Mouse (Mus musculus): ENCODE data around the gene Thumpd3. TPM values are rescaled to one million over a fixed set of nuclear protein-coding genes. Genes with fewer than 3 reads are reported as not detected.

The Thumpd3 gene
- 10.7 and 13.4 TPM in 2 replicates for polyA plus RNA-seq (2012; rRNA removed)

GRCm38 (mm10) chr6:113046041-113046975 is at the start of gene Thumpd3:
Thumpd3 (plus strand) TSS chr6:113046225.
- WGBS, result under 1% methylated on average over 59 of the region's 59 CpGs
- peak; percentile 96 for DNase-seq
- Histone ChIP-seq H3K4me1 (replicated peaks; ENCODE audit: control insufficient read depth, insufficient read depth, low read length) (peaks cover 4% of the 10 kb centered on the region), H3K27ac (ENCODE audit: control insufficient read depth, insufficient read depth, low read length) (peak within 1 kb of the TSS; percentile 82), H3K4me3 (ENCODE audit: control insufficient read depth, insufficient read depth, low read length) (peak within 1 kb of the TSS; percentile 79), H3K36me3 (ENCODE audit: control insufficient read depth, insufficient read depth, low read length) (peaks cover 8% of the 10 kb centered on the region; the same call in 1 of the 2 replicates), H3K27me3 (ENCODE audit: control insufficient read depth, insufficient read depth, low read length) (no peaks in the 10 kb centered on the region)
- TF ChIP-seq CTCF (IDR thresholded peaks at IDR 0.05; ENCODE audit: borderline replicate concordance, control insufficient read depth, extremely low read depth, insufficient read depth, low read length, poor library complexity), result peak; percentile 65; the same call in 1 of the 2 replicates
- TF ChIP-seq POLR2A (IDR thresholded peaks at IDR 0.05; ENCODE audit: control insufficient read depth, extremely low read depth, insufficient read depth, low read length, poor library complexity), result peak; percentile 67; the same call in 1 of the 2 replicates

GRCm38 (mm10) chr6:112999199-112999598 is 46.8 kb upstream of the Thumpd3 start:
- Histone ChIP-seq H3K4me3 (ENCODE audit: control insufficient read depth, insufficient read depth, low read length) (no peak overlapping the region), H3K4me1 (replicated peaks; ENCODE audit: control insufficient read depth, insufficient read depth, low read length) (no peaks in the 10 kb centered on the region), H3K27ac (ENCODE audit: control insufficient read depth, insufficient read depth, low read length) (no peak overlapping the region), H3K36me3 (ENCODE audit: control insufficient read depth, insufficient read depth, low read length) (no peaks in the 10 kb centered on the region), H3K27me3 (ENCODE audit: control insufficient read depth, insufficient read depth, low read length) (no peaks in the 10 kb centered on the region)
- no peak for TF ChIP-seq CTCF (IDR thresholded peaks at IDR 0.05; ENCODE audit: borderline replicate concordance, control insufficient read depth, extremely low read depth, insufficient read depth, low read length, poor library complexity)
- no peak for DNase-seq
- WGBS, result 58% methylated on average over 2 of the region's 2 CpGs

- DNase-seq, result peak; percentile 77
- Histone ChIP-seq H3K36me3 (ENCODE audit: control insufficient read depth, insufficient read depth, low read length) (no peaks in the 10 kb centered on the region), H3K4me1 (replicated peaks; ENCODE audit: control insufficient read depth, insufficient read depth, low read length) (no peaks in the 10 kb centered on the region), H3K27me3 (ENCODE audit: control insufficient read depth, insufficient read depth, low read length) (no peaks in the 10 kb centered on the region), H3K27ac (ENCODE audit: control insufficient read depth, insufficient read depth, low read length) (no peak overlapping the region), H3K4me3 (ENCODE audit: control insufficient read depth, insufficient read depth, low read length) (no peak overlapping the region)
- peak; percentile 68; the same call in 1 of the 2 replicates for TF ChIP-seq CTCF (IDR thresholded peaks at IDR 0.05; ENCODE audit: borderline replicate concordance, control insufficient read depth, extremely low read depth, insufficient read depth, low read length, poor library complexity)
- no peak for TF ChIP-seq POLR2A (IDR thresholded peaks at IDR 0.05; ENCODE audit: control insufficient read depth, extremely low read depth, insufficient read depth, low read length, poor library complexity)
- 30% methylated on average over 11 of the region's 11 CpGs for WGBS
These were observed 45.2 kb upstream of the Thumpd3 start for GRCm38 (mm10) chr6:113000666-113001287.

GRCm38 (mm10) chr6:113001719-113002118 is 44.3 kb upstream of the Thumpd3 start:
- H3K27me3 ChIP-seq (ENCODE audit: control insufficient read depth, insufficient read depth, low read length), result no peaks in the 10 kb centered on the region
- no peaks in the 10 kb centered on the region for H3K36me3 ChIP-seq (ENCODE audit: control insufficient read depth, insufficient read depth, low read length)
- H3K4me1 ChIP-seq (replicated peaks; ENCODE audit: control insufficient read depth, insufficient read depth, low read length), result no peaks in the 10 kb centered on the region
- DNase-seq, result no peak
- no peak overlapping the region for H3K4me3 ChIP-seq (ENCODE audit: control insufficient read depth, insufficient read depth, low read length)
- WGBS, result 57% methylated on average over 12 of the region's 12 CpGs
- H3K27ac ChIP-seq (ENCODE audit: control insufficient read depth, insufficient read depth, low read length), result no peak overlapping the region
- TF ChIP-seq POLR2A (IDR thresholded peaks at IDR 0.05; ENCODE audit: control insufficient read depth, extremely low read depth, insufficient read depth, low read length, poor library complexity), result no peak
- no peak for TF ChIP-seq CTCF (IDR thresholded peaks at IDR 0.05; ENCODE audit: borderline replicate concordance, control insufficient read depth, extremely low read depth, insufficient read depth, low read length, poor library complexity)

- WGBS, result 93% methylated on average over 10 of the region's 10 CpGs
- no peaks in the 10 kb centered on the region for H3K36me3 ChIP-seq (ENCODE audit: control insufficient read depth, insufficient read depth, low read length)
- no peaks in the 10 kb centered on the region for H3K27me3 ChIP-seq (ENCODE audit: control insufficient read depth, insufficient read depth, low read length)
- no peak for DNase-seq
- H3K4me3 ChIP-seq (ENCODE audit: control insufficient read depth, insufficient read depth, low read length), result no peak overlapping the region
- TF ChIP-seq CTCF (IDR thresholded peaks at IDR 0.05; ENCODE audit: borderline replicate concordance, control insufficient read depth, extremely low read depth, insufficient read depth, low read length, poor library complexity), result no peak
- H3K4me1 ChIP-seq (replicated peaks; ENCODE audit: control insufficient read depth, insufficient read depth, low read length), result no peaks in the 10 kb centered on the region
- H3K27ac ChIP-seq (ENCODE audit: control insufficient read depth, insufficient read depth, low read length), result no peak overlapping the region
These were observed 42.5 kb upstream of the Thumpd3 start for GRCm38 (mm10) chr6:113003313-113004111.

GRCm38 (mm10) chr6:113006833-113007232 is 39.2 kb upstream of the Thumpd3 start:
- WGBS, result 50% methylated on average over 2 of the region's 2 CpGs
- H3K4me1 ChIP-seq (replicated peaks; ENCODE audit: control insufficient read depth, insufficient read depth, low read length), result no peaks in the 10 kb centered on the region
- no peak for DNase-seq

More at GRCm38 (mm10) chr6:113006833-113007232, 39.2 kb upstream of the Thumpd3 start:
- TF ChIP-seq CTCF (IDR thresholded peaks at IDR 0.05; ENCODE audit: borderline replicate concordance, control insufficient read depth, extremely low read depth, insufficient read depth, low read length, poor library complexity) (no peak), POLR2A (IDR thresholded peaks at IDR 0.05; ENCODE audit: control insufficient read depth, extremely low read depth, insufficient read depth, low read length, poor library complexity) (no peak)
- Histone ChIP-seq H3K27me3 (ENCODE audit: control insufficient read depth, insufficient read depth, low read length) (no peaks in the 10 kb centered on the region), H3K4me3 (ENCODE audit: control insufficient read depth, insufficient read depth, low read length) (no peak overlapping the region), H3K36me3 (ENCODE audit: control insufficient read depth, insufficient read depth, low read length) (no peaks in the 10 kb centered on the region), H3K27ac (ENCODE audit: control insufficient read depth, insufficient read depth, low read length) (no peak overlapping the region)

Measured in thymus, adult 2 months (tissue).